Mouse (Mus musculus): ENCODE data around the gene Fap.

The Fap gene

DNA sequence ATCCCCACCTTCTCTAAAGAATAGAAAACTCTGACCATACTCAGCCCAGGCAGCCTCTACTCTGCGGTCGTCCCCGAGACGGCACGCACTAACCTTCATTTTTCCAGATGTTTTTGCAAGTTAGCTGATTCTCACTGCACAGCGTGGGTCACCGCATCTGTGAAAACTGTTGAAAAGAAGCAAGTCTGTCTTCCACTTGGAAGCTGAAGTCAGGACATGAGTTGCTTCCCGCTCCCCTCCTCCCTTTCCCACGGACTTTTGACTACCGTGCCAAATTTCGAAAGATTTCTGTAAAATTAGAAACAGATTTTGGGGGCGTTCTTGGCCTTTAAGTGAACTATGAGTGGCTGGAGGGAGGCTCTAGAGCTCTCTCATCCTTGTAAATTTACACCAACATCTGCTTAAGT lies at the start of gene Fap:
TSS of gene Fap (minus strand) at position 323 of the 407 bp plus-strand sequence.
- peak; percentile 28 for DNase-seq (ENCODE audit: extremely low spot score)

DNA sequence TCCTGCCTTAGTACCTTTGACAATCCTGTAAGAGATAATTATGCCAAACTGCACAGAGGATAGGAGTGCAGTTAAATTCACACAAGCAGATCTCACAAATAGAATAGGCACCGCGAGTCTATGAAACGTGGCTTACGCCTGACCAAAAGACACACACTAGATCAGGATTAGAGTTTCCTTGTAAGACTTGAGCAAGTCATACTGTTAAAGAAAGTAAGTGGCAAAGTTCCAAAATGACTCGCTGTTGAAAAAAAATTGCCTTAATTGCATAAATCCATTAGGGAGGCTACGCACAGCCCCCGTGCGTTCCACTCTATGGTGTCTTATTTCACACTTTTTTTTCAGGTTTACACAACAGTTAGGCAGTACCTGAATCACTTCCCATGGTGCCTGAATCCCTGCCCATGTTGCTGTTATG lies 49.2 kb upstream of the Fap start:
- no peak for DNase-seq (ENCODE audit: extremely low spot score)

- no peak for DNase-seq (ENCODE audit: extremely low spot score)
Measured at GRCm38 (mm10) chr2:62619679-62620078, 45.8 kb upstream of the Fap start.

GRCm38 (mm10) chr2:62618934-62619341 lies 45.1 kb upstream of the Fap start:
- DNase-seq (ENCODE audit: extremely low spot score), result no peak

- DNase-seq (ENCODE audit: extremely low spot score), result no peak
Measured at GRCm38 (mm10) chr2:62613133-62613532, 39.3 kb upstream of the Fap start.

DNA sequence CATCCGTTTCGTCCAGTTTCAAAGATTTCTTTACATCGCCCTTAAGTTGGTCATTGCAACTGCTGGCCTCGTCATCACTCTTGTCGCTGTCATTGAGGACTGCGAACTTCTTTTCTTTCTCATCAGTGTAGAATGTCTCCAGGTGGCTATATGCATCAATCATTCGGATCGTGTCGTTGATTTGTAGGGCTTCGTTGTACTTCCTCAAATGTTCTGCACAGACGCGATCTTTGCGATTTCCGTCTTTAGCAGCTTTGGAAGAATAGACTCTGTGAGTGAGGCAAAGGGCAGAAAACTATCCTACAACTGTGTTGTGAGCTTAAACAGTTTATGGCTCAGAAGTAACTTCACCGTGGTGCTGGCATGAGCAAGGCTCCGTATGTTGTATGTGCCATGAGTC lies 32.3 kb upstream of the Fap start:
- DNase-seq (ENCODE audit: extremely low spot score), result no peak

DNA sequence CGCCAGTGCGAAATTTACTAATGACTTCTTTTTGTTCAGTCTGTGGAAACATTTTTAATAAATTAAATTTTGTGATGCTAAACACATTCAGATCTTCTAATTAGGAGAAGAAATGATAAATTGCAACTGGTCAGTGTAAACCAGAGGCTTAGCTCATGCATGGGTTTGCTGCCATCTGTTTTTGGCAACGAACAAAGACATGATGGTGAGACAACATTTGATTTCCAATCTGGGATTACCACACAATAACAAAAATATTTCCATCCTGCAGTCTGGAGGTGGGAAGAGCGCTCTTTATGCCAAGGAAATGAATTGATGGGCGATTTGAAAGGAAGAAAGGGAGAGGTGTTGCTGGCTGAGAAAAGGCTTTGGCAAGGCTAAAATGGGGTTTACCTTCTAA lies 29.7 kb upstream of the Fap start:
- DNase-seq (ENCODE audit: extremely low spot score), result no peak

- no peak for DNase-seq (ENCODE audit: extremely low spot score)
Measured at GRCm38 (mm10) chr2:62596586-62596985, 22.7 kb upstream of the Fap start.

GRCm38 (mm10) chr2:62594491-62594890 lies 20.6 kb upstream of the Fap start:
- DNase-seq (ENCODE audit: extremely low spot score), result no peak

DNA sequence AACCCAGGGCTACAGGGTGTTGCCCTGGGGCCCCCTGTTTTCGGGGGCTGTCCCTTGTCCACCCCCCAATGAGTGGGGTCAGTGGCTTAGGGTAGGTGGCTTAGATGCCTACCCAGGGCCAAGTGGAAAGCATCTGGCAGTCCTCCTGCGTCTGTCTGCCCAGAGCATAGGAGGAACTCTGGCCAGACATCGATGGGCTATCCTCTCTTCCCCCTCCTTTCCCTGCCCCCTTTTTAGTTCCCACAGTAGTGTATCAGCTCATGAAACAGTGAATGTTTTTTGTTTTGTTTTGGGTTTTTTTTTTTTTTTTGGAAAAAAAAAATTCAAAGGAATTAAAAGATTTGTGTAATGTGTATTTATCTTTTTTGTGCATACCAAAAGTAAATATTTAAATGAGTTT lies 17.7 kb upstream of the Fap start:
- no peak for DNase-seq (ENCODE audit: extremely low spot score)

DNA sequence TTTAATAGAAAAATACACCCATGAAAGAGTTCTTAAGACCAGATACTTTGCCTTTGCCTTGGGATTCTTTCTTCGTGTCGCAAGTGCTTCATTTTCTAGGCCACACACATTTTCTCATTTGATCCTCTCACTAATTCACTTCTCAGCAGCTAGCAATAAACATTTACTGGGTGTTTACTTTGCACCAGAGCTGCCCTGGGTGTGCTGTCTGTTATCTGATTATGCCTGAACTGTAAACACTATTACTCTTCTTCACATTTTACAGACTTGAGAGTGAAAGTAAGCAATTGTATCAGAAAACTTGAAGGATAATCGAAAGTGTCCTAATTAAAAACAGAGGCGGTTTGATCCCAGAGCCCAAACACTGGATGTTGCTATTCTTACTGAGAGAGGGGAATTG lies 15.5 kb upstream of the Fap start:
- no peak for DNase-seq (ENCODE audit: extremely low spot score)

DNA sequence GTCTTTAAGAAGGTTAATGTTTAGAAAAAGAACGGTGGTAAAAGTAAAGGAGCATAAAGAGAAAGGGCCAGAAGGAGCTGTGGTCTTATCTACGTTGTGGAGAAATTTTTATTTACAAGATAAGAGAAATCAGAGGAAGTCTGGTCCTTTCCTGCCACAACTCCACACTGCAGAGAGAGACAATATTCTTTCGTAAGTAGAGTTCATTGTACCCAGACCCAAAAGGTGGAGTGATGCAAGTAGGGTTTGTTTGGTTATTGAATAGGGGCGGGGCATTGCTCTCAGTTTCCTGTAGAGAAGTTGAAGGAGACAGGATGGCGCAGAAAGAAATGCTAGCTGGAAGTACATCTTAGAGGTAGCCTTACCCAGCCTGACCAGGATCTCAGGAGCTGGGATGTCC lies 11.9 kb upstream of the Fap start:
- no peak for DNase-seq (ENCODE audit: extremely low spot score)

GRCm38 (mm10) chr2:62574962-62575361 lies 1.1 kb upstream of the Fap start:
- DNase-seq (ENCODE audit: extremely low spot score), result no peak

DNA sequence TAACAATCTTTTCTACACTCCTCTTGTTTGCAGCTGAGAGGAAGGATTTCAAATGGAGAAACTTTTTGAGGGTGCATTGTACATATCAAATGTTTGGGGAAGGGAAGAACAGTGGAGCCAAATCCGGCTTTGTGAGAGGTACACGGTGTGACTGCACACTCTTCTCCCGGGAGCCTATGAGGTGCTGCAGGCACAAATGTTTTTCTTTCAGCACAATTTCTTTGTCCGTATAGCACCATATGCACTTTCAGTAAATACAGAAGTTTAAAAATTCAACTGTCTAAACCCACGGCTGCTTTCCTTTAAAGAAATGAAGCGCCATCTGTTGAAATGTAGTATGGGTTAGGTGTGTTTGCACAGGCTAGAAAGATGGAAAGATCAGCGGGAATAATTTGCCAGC lies 375 bp upstream of the Fap start:
- no peak for DNase-seq (ENCODE audit: extremely low spot score)

- no peak for DNase-seq (ENCODE audit: extremely low spot score)
Measured at GRCm38 (mm10) chr2:62573099-62573752, 649 bp downstream of the Fap start.

DNA sequence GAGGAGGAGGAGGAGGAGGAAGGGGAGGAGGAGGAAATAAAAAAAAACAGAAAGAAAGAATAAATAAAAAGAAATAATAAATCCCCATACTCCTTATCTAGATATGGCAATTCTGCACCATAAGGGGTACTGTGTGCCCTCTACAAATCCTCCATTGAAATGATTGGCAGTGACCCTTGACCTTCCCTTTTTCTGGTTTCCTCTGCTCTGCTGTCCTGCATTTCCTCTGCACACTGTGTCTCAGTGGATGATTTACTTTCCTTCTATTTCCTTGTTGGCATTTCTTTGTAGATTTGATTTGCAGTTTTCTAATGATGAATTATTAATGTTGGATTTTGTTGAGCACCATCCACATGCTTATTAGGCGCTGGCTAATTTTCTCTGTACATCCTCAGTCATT lies 9.2 kb downstream of the Fap start:
- no peak for DNase-seq (ENCODE audit: extremely low spot score)

DNA sequence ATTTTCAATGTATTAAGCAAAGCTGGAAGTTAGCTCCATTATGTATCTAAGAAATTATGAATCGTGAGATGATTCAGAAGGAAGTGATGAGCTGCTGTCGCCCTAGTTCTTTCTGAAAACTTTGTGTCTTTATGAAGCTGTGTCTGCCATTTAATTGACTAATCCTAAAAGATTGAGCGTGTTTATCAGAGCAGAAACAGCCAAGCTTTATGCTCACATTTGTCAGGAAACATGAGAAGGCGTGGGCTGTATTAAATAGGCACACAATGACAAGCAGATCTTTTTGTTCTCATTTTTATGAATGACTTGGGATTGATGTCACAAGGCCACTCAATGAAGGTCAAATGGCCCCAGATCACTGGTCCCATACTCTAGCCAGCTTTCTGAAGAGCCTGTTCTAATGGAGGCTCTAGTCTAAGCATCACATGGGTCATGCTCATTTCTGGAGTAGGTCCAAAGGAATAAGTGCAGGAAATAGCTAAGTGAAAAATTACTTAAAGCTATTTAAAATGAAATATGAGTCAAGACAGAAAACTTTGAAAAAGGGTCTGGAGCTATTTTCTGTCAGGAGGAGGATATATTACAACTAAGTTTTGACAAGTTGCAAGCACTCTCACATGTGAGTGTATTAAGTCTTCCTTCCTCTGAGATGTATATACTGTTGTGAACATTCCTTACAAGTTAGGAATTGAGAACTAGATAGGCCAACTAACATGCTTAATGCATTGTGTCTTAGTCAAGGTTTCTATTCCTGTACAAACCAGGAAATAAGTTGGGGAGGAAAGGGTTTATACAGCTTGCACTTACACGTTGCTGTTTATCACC lies 11.0 kb downstream of the Fap start:
- no peak for DNase-seq (ENCODE audit: extremely low spot score)

GRCm38 (mm10) chr2:62557417-62557816 lies 16.5 kb downstream of the Fap start:
- no peak for DNase-seq (ENCODE audit: extremely low spot score)

- DNase-seq (ENCODE audit: extremely low spot score), result no peak
Measured at GRCm38 (mm10) chr2:62556349-62556748, 17.5 kb downstream of the Fap start.

- DNase-seq (ENCODE audit: extremely low spot score), result no peak
Measured at GRCm38 (mm10) chr2:62549659-62550058, 24.2 kb downstream of the Fap start.

DNA sequence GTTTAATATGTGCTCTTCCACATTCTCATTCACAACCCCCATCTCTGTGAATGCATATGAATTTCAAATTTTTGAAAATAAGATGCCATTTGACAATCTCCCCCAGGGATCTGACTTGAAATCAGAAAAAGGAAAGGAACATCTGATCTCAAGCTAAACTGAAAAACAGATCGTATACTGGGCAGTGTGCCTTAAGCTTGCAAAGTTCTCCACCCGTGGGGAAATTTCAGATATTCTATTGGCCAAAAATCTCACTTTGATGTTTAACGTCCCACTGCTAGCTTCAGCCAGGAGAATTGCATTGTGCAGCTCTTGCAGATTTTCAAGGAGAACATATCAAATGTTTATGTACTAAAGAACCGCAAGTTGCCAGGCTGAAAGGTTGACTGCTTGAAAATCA lies 24.7 kb downstream of the Fap start:
- no peak for DNase-seq (ENCODE audit: extremely low spot score)

- DNase-seq (ENCODE audit: extremely low spot score), result no peak
Measured at GRCm38 (mm10) chr2:62548104-62548503, 25.8 kb downstream of the Fap start.

- DNase-seq (ENCODE audit: extremely low spot score), result no peak
Measured at GRCm38 (mm10) chr2:62535483-62535882, 38.4 kb downstream of the Fap start.

Measured in embryo, embryonic 9.5 days (tissue).